Mouse (Mus musculus): ENCODE results near the gene Glt6d1. TPM values are rescaled to one million over a fixed set of nuclear protein-coding genes. Genes with fewer than 3 reads are reported as not detected.

Glt6d1 gene
- polyA plus RNA-seq, 1 experiment from 2014 or later, result not detected

DNA sequence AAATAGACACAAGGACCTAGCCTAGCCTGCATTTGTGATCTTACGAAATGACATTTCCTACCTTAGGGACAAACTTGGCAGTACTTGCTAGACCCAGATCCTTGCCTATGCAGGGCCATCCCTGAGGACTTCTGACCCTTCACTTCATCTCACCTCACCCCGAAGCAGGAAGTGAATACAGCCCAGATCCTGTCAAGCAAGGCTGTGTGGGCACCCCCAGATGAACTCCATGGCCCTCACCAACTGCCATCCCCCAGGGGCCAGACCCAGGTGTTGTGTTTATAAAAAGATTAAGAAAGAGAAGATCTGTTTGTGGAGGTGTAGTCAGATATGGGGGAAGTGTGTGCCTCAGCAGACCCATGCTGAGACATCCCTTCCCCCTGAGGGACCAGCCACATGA is 41.0 kb downstream of the Glt6d1 start:
- H3K4me2 ChIP-seq (ENCODE audit: low read length), result no peak overlapping the region
- H3K4me3 ChIP-seq (ENCODE audit: control insufficient read depth in 1 of 2, insufficient read depth in 1 of 2, low read depth in 1 of 2, low read length in 2 of 2), result no peak overlapping the region
- WGBS, result 73% methylated on average over 2 of the region's 2 CpGs
- H3K27ac ChIP-seq (replicated peaks in 1 of 2; ENCODE audit: control insufficient read depth in 1 of 2, insufficient read depth in 1 of 2, low read depth in 2 of 2, low read length in 2 of 2), result no peak overlapping the region
- ATAC-seq (ENCODE audit: insufficient number of reproducible peaks, insufficient read depth, low FRiP score, low read depth), result no peak
- no peaks in the 10 kb centered on the region for H3K36me3 ChIP-seq (ENCODE audit: control insufficient read depth, insufficient read depth, low read length)
- H3K27me3 ChIP-seq (ENCODE audit: control insufficient read depth, insufficient read depth, low read length), result no peaks in the 10 kb centered on the region
- H3K4me1 ChIP-seq (ENCODE audit: control insufficient read depth in 2 of 2, insufficient read depth in 2 of 2, low read length in 2 of 2), result no peaks in the 10 kb centered on the region
- H3K9ac ChIP-seq (ENCODE audit: low read length), result no peak overlapping the region
- no peaks in the 10 kb centered on the region for H3K9me3 ChIP-seq (ENCODE audit: control insufficient read depth, low read length)

DNA sequence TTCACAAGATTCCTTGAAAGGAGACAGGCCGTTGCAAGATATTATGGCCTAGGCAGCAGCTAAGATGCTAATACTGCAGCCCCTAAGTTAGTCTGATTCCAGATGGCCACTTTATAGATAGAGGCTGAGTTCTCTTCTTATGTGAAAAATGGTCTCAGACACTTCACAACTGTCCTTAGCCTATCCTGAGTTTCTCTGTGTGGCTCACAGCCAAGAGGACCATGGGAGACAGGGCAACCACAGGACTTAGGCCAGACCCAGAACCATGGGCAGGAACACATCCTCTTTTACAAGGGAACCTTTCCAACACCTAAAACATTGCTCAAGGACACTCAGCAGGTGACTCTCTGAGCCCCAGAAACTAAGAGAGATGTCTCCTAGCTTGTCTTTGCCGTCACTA is 42.1 kb downstream of the Glt6d1 start:
- Histone ChIP-seq H3K9ac (ENCODE audit: low read length) (no peak overlapping the region), H3K4me3 (ENCODE audit: control insufficient read depth in 1 of 2, insufficient read depth in 1 of 2, low read depth in 1 of 2, low read length in 2 of 2) (no peak overlapping the region), H3K27ac (replicated peaks in 1 of 2; ENCODE audit: control insufficient read depth in 1 of 2, insufficient read depth in 1 of 2, low read depth in 2 of 2, low read length in 2 of 2) (no peak overlapping the region), H3K9me3 (ENCODE audit: control insufficient read depth, low read length) (no peaks in the 10 kb centered on the region), H3K36me3 (ENCODE audit: control insufficient read depth, insufficient read depth, low read length) (no peaks in the 10 kb centered on the region), H3K4me2 (ENCODE audit: low read length) (no peak overlapping the region), H3K27me3 (ENCODE audit: control insufficient read depth, insufficient read depth, low read length) (no peaks in the 10 kb centered on the region), H3K4me1 (ENCODE audit: control insufficient read depth in 2 of 2, insufficient read depth in 2 of 2, low read length in 2 of 2) (no peaks in the 10 kb centered on the region)
- no peak for ATAC-seq (ENCODE audit: insufficient number of reproducible peaks, insufficient read depth, low FRiP score, low read depth)
- WGBS, result 68% methylated on average over 2 of the region's 2 CpGs

DNA sequence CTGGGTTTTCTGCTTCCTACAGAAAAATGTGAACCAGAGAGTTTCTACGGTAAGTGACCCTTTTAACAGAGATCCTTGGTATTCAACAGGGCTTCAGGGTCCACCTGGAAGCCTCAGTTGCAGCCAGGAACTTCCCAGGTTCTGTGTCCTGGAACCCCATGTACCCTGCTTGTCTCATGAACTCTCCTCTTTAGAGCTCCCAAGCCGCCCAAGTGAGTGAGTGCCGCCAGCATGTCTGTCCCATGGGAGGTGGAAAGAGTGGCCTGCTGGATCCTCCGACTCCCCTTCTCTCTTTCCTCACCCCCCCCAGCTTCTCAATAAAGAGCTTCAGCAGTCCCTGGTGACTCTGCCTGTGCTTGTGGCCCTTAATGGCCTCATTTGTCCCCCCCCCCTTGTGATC is 47.9 kb downstream of the Glt6d1 start:
- Histone ChIP-seq H3K4me2 (ENCODE audit: low read length) (no peak overlapping the region), H3K9me3 (ENCODE audit: control insufficient read depth, low read length) (no peaks in the 10 kb centered on the region), H3K4me3 (ENCODE audit: control insufficient read depth in 1 of 2, insufficient read depth in 1 of 2, low read depth in 1 of 2, low read length in 2 of 2) (no peak overlapping the region), H3K4me1 (ENCODE audit: control insufficient read depth in 2 of 2, insufficient read depth in 2 of 2, low read length in 2 of 2) (no peaks in the 10 kb centered on the region), H3K36me3 (ENCODE audit: control insufficient read depth, insufficient read depth, low read length) (no peaks in the 10 kb centered on the region), H3K27ac (replicated peaks in 1 of 2; ENCODE audit: control insufficient read depth in 1 of 2, insufficient read depth in 1 of 2, low read depth in 2 of 2, low read length in 2 of 2) (no peak overlapping the region), H3K9ac (ENCODE audit: low read length) (no peak overlapping the region), H3K27me3 (ENCODE audit: control insufficient read depth, insufficient read depth, low read length) (no peaks in the 10 kb centered on the region)
- ATAC-seq (ENCODE audit: insufficient number of reproducible peaks, insufficient read depth, low FRiP score, low read depth), result no peak
- WGBS, result 67% methylated on average over 4 of the region's 4 CpGs

DNA sequence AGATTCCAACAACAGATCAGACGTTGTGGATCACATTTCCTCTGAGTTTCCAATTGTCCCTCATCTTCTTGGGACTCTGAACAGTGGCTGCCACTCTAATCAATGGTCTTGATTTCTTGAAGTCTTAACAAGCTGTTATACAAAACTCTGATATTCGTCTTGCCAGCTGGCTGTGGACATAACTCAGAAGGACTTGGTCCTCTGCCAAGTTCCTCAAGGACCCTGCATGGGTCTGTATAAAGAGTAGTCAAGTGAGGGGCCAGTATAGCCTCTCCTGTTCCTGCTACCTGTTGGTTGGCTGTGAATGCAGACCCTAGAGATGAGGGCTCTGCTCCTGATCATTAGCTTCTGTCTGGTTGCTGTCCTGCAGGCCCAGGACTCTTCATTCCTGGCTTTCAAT is 50.4 kb downstream of the Glt6d1 start, which contains the start of gene Lcn3:
Gene Lcn3, plus strand, starts transcription at position 301 of the 400 bp plus-strand sequence.
- 36% methylated on average over 2 of the region's 2 CpGs for WGBS
- H3K9ac ChIP-seq (ENCODE audit: low read length), result no peak within 1 kb of the TSS
- ATAC-seq (ENCODE audit: insufficient number of reproducible peaks, insufficient read depth, low FRiP score, low read depth), result no peak
- no peak within 1 kb of the TSS for H3K27ac ChIP-seq (replicated peaks in 1 of 2; ENCODE audit: control insufficient read depth in 1 of 2, insufficient read depth in 1 of 2, low read depth in 2 of 2, low read length in 2 of 2)
- no peaks in the 10 kb centered on the region for H3K36me3 ChIP-seq (ENCODE audit: control insufficient read depth, insufficient read depth, low read length)
- H3K4me3 ChIP-seq (ENCODE audit: control insufficient read depth in 1 of 2, insufficient read depth in 1 of 2, low read depth in 1 of 2, low read length in 2 of 2), result no peak within 1 kb of the TSS
- no peaks in the 10 kb centered on the region for H3K27me3 ChIP-seq (ENCODE audit: control insufficient read depth, insufficient read depth, low read length)
- no peak within 1 kb of the TSS for H3K4me2 ChIP-seq (ENCODE audit: low read length)
- no peaks in the 10 kb centered on the region for H3K4me1 ChIP-seq (ENCODE audit: control insufficient read depth in 2 of 2, insufficient read depth in 2 of 2, low read length in 2 of 2)
- H3K9me3 ChIP-seq (ENCODE audit: control insufficient read depth, low read length), result no peaks in the 10 kb centered on the region

DNA sequence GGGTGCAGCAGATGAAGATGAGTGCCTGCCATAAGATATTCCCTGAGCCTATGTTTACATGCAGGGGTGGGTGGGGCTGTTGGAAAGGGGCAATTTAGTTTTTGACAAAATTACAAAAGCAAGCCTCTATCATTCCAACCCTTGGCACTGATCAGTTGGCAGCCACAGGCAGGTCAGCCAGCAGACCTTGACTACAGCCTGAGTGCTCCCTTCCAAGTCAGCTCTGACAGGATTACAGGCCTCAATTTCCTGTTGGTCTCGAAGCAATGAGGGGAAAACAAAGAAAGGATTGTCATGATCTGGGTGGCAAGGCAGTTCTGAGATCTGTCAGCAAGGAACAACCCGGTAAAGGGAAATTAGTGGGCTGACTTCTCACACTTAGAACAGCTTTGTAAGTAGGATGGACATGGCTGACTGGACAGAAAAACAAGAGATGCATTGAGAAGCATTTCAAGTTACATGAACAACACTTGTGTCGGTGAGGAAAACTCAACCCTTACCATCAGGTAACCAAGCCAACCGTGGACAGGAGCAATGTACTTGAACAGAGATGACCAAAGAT is 57.5 kb downstream of the Glt6d1 start:
- 0 out of 2 replicates have a peak, but pooled peaks cover 2% of the 10 kb centered on the region for H3K9me3 ChIP-seq (ENCODE audit: control insufficient read depth, low read length)
- no peak for ATAC-seq (ENCODE audit: insufficient number of reproducible peaks, insufficient read depth, low FRiP score, low read depth)
- no peaks in the 10 kb centered on the region for H3K27me3 ChIP-seq (ENCODE audit: control insufficient read depth, insufficient read depth, low read length)
- no peak overlapping the region for H3K4me2 ChIP-seq (ENCODE audit: low read length)
- H3K27ac ChIP-seq (replicated peaks in 1 of 2; ENCODE audit: control insufficient read depth in 1 of 2, insufficient read depth in 1 of 2, low read depth in 2 of 2, low read length in 2 of 2), result no peak overlapping the region
- 50% methylated on average over 4 of the region's 4 CpGs for whole genome bisulfite sequencing
- H3K36me3 ChIP-seq (ENCODE audit: control insufficient read depth, insufficient read depth, low read length), result no peaks in the 10 kb centered on the region
- no peaks in the 10 kb centered on the region for H3K4me1 ChIP-seq (ENCODE audit: control insufficient read depth in 2 of 2, insufficient read depth in 2 of 2, low read length in 2 of 2)
- no peak overlapping the region for H3K9ac ChIP-seq (ENCODE audit: low read length)
- H3K4me3 ChIP-seq (ENCODE audit: control insufficient read depth in 1 of 2, insufficient read depth in 1 of 2, low read depth in 1 of 2, low read length in 2 of 2), result no peak overlapping the region

DNA sequence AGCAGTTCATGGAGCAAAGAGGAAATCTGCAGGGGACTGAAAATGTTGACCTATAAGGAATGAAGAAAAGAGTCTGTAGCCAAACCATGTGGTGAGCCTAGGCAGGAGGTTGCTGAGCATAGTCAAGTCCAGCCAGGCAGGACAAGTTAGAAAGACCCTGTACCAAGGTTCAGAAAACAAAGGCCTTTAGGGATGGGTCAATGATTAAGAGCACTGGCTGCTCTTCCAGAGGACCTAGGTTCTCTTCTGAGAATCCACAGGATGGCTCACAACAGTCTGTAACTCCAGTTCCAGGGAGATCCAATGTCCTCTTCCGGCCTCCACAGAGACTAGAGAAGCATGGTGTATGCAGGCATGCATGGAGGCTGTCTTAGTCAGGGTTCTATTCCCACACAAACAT is 61.4 kb downstream of the Glt6d1 start:
- Histone ChIP-seq H3K4me2 (ENCODE audit: low read length) (no peak overlapping the region), H3K36me3 (ENCODE audit: control insufficient read depth, insufficient read depth, low read length) (no peaks in the 10 kb centered on the region), H3K4me3 (ENCODE audit: control insufficient read depth in 1 of 2, insufficient read depth in 1 of 2, low read depth in 1 of 2, low read length in 2 of 2) (no peak overlapping the region), H3K27ac (replicated peaks in 1 of 2; ENCODE audit: control insufficient read depth in 1 of 2, insufficient read depth in 1 of 2, low read depth in 2 of 2, low read length in 2 of 2) (no peak overlapping the region), H3K9ac (ENCODE audit: low read length) (no peak overlapping the region), H3K27me3 (ENCODE audit: control insufficient read depth, insufficient read depth, low read length) (no peaks in the 10 kb centered on the region), H3K4me1 (ENCODE audit: control insufficient read depth in 2 of 2, insufficient read depth in 2 of 2, low read length in 2 of 2) (no peaks in the 10 kb centered on the region), H3K9me3 (ENCODE audit: control insufficient read depth, low read length) (0 out of 2 replicates have a peak, but pooled peaks cover 2% of the 10 kb centered on the region)
- no peak for ATAC-seq (ENCODE audit: insufficient number of reproducible peaks, insufficient read depth, low FRiP score, low read depth)
- WGBS, result 89% methylated on average over 1 of the region's 1 CpGs

Other genes with a start within 250 kb of the Glt6d1 start
- 1.4 and 1.9 TPM in 2 replicates for gene Mamdc4, start 241.0 kb downstream of the Glt6d1 start, polyA plus RNA-seq (2014; fragmentation: Nextera tagmentation; extraction: Ambion mirVana)
- 240 and 250 TPM in 2 replicates for gene Phpt1, start 240.6 kb downstream of the Glt6d1 start, polyA plus RNA-seq (2014; fragmentation: Nextera tagmentation; extraction: Ambion mirVana)
- gene Ajm1, start 234.1 kb downstream of the Glt6d1 start, polyA plus RNA-seq (2014; fragmentation: Nextera tagmentation; extraction: Ambion mirVana), result not detected in 2 replicates
- 41.9 and 42.1 TPM in 2 replicates for gene Rabl6, start 207.3 kb downstream of the Glt6d1 start, polyA plus RNA-seq (2014; fragmentation: Nextera tagmentation; extraction: Ambion mirVana)
- gene Ccdc183, start 198.2 kb downstream of the Glt6d1 start, polyA plus RNA-seq (2014; fragmentation: Nextera tagmentation; extraction: Ambion mirVana), result 0.07 and 0.27 TPM in 2 replicates
- gene Tmem141, start 193.8 kb downstream of the Glt6d1 start, polyA plus RNA-seq (2014; fragmentation: Nextera tagmentation; extraction: Ambion mirVana), result 22.8 and 28.2 TPM in 2 replicates
- 1.8 and 3.2 TPM in 2 replicates for gene Fcna, start 187.8 kb downstream of the Glt6d1 start, polyA plus RNA-seq (2014; fragmentation: Nextera tagmentation; extraction: Ambion mirVana)
- gene Lcn8, start 162.7 kb downstream of the Glt6d1 start, polyA plus RNA-seq (2014; fragmentation: Nextera tagmentation; extraction: Ambion mirVana), result not detected in 2 replicates
- gene Lcn5, start 157.9 kb downstream of the Glt6d1 start, polyA plus RNA-seq (2014; fragmentation: Nextera tagmentation; extraction: Ambion mirVana), result not detected in 2 replicates
- gene Lcn6, start 139.1 kb downstream of the Glt6d1 start, polyA plus RNA-seq (2014; fragmentation: Nextera tagmentation; extraction: Ambion mirVana), result not detected in 2 replicates
- not detected in 2 replicates for gene Lcn10, start 133.1 kb downstream of the Glt6d1 start, polyA plus RNA-seq (2014; fragmentation: Nextera tagmentation; extraction: Ambion mirVana)
- not detected in 2 replicates for gene Obp2a, start 115.8 kb downstream of the Glt6d1 start, polyA plus RNA-seq (2014; fragmentation: Nextera tagmentation; extraction: Ambion mirVana)
- gene Bmyc, start 109.1 kb downstream of the Glt6d1 start, polyA plus RNA-seq (2014; fragmentation: Nextera tagmentation; extraction: Ambion mirVana), result 36.7 and 44.1 TPM in 2 replicates
- gene Obp2b, start 78.8 kb downstream of the Glt6d1 start, polyA plus RNA-seq (2014; fragmentation: Nextera tagmentation; extraction: Ambion mirVana), result not detected in 2 replicates
- not detected in 2 replicates for gene Lcn3, start 50.3 kb downstream of the Glt6d1 start, polyA plus RNA-seq (2014; fragmentation: Nextera tagmentation; extraction: Ambion mirVana)
- gene Lcn11, start 38.8 kb downstream of the Glt6d1 start, polyA plus RNA-seq (2014; fragmentation: Nextera tagmentation; extraction: Ambion mirVana), result not detected in 2 replicates
- gene Gm13539, start 33.6 kb downstream of the Glt6d1 start, polyA plus RNA-seq (2014; fragmentation: Nextera tagmentation; extraction: Ambion mirVana), result not detected in 2 replicates
- not detected in 2 replicates for gene Lcn9, start 7.3 kb upstream of the Glt6d1 start, polyA plus RNA-seq (2014; fragmentation: Nextera tagmentation; extraction: Ambion mirVana)
- not detected in 2 replicates for gene Sohlh1, start 31.4 kb upstream of the Glt6d1 start, polyA plus RNA-seq (2014; fragmentation: Nextera tagmentation; extraction: Ambion mirVana)
- gene Kcnt1, start 47.9 kb upstream of the Glt6d1 start, polyA plus RNA-seq (2014; fragmentation: Nextera tagmentation; extraction: Ambion mirVana), result 0.23 TPM in 1 of 2 replicates, not detected in the other
- gene Camsap1, start 167.4 kb upstream of the Glt6d1 start, polyA plus RNA-seq (2014; fragmentation: Nextera tagmentation; extraction: Ambion mirVana), result 15.5 and 18.6 TPM in 2 replicates
- gene Ubac1, start 205.9 kb upstream of the Glt6d1 start, polyA plus RNA-seq (2014; fragmentation: Nextera tagmentation; extraction: Ambion mirVana), result 113 and 114 TPM in 2 replicates

All from heart, embryonic 14.5 days (tissue).